Mouse (Mus musculus) splenic B cell, adult 2 months (primary cell): ENCODE data around the gene Ncoa7.
"Not testable (repeated sequence)": the region's sequence is repeated elsewhere in the genome, so short reads cannot be mapped to it uniquely, and the experiment has no call there.

Experiments used
- DNase-seq: peaks from one replicate; pipeline ENCODE4 v3.0.0-alpha.2; 2011; ENCODE audit warnings: low read depth, low spot score
- H3K27me3 ChIP-seq: 2 replicates; pipeline ENCODE4 v1.6.1; 2012; ENCODE audit warnings: mild to moderate bottlenecking, low read length, moderate library complexity, mixed read lengths; ENCODE audit not compliant: control insufficient read depth, poor library complexity, insufficient read depth, severe bottlenecking
- H3K36me3 ChIP-seq: 2 replicates; pipeline ENCODE4 v1.6.1; 2012; ENCODE audit warnings: mild to moderate bottlenecking, low read length, moderate library complexity, mixed read lengths; ENCODE audit not compliant: control insufficient read depth, poor library complexity, insufficient read depth, severe bottlenecking

Gene Ncoa7

DNA sequence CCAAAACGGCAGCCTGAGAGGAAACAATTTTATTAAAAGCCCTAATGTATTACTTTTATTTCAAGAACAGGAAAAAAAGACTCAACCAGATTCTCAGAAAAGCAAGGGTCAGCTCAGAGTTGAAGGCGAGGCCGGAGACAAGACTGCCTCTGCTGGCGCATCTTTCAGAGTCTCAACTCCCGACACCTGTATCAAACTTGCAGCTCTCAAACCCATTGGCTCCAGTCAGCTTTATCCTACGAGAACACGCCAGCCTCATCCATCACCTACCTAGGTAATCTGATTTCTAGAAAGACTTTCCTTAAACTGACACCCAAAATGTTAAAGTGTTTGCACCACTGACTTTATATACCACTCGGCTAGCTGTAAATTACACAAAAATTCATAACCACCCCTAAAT, 1.1 kb downstream of the Ncoa7 start:
- Histone ChIP-seq H3K36me3 (no peaks in the 10 kb centered on the region), H3K27me3 (no peaks in the 10 kb centered on the region)
- peak; percentile 43 for DNase-seq

DNA sequence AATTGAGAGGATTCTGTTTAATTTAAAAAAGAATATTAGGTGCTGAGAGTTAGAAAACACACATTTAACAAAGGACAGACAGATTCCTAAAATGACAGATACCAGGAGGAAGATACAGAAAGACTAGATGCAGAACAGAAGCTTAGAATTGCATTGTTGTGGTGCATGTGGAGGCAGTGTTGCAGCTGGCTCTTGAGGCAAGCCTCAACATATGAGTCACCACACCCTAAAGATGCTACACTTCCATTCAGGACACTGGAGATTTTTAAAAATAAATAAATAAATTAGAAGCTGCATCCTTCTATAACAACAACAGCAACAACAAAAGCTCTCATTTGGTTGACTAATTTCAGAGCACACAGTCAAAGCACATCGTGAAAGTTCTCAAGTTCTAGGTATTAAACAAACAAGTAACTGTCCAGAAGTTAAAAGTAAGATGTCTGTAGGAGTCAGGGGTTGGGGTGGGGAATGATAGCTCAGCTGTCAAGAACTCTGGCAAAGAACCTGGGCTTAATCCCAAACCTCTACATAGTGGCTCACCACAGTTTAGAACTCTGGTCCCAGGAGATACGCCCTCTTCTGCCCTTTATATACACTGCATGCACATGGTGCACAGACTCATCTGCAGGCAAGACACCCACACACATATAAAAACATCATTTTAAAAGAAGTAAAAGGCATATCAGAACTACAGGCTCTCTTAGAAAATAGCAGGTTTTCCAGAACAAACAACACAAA, 3.2 kb downstream of the Ncoa7 start:
- no peak for DNase-seq
- 0 out of 2 replicates have a peak, but pooled peaks cover 1% of the 10 kb centered on the region for H3K36me3 ChIP-seq
- H3K27me3 ChIP-seq = no peaks in the 10 kb centered on the region

DNA sequence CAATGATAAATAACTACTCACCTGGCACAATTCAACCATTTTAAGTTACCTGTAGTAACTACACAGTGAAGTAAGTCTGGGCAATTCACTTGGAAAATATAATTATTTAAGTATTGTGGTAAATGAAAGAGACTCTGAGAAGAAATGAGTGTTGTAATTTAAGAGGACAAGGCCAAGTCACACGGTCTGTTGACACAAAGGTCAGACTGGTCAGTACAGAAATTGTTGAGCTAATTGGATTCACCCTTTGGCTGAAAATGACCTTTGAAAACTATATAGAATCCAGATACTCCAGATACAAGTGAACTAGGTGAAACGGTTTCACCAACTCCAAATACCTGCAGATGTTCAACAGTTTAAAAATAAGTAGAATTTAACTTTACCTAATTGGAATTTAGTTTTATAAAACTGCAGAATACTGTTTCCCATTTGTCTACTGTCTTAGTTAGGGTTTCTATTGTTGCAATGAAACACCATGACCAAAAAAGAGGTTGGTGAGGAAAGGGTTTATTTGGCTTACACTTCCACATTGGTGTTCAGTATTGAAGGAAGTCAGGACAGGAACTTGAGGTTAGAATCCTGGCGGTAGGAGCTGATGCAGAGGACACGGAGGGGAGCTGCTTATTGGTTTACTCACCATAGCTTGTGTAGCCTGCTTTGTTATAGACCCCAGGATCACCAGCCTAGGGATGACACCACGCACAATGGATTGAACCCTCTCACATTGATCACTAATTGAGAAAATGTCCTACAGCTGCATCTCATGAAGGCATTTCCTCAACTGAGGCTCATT, 6.5 kb downstream of the Ncoa7 start:
- no peak for DNase-seq
- H3K27me3 ChIP-seq = no peaks in the 10 kb centered on the region
- 0 out of 2 replicates have a peak, but pooled peaks cover 1% of the 10 kb centered on the region for H3K36me3 ChIP-seq

DNA sequence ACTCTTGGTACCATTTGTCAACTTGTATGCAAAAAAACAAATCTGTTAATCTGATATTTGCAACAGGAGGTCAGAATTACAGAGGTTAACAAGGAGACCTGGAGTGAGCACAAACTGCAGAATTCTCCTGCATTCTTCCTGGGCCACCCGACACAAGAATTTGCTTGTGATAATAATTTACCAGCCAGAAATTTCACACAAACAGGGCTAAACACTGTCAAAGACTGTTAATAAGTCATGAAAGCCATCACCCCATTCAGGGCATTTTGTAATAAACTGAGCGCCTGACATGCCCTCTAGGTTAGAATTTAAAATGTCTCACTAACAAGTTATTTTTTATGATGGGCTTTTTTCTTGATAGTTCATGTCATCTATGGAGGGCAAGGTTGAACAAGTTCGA, 12.1 kb downstream of the Ncoa7 start:
- DNase-seq = no peak
- H3K36me3 ChIP-seq = 0 out of 2 replicates have a peak, but pooled peaks cover 1% of the 10 kb centered on the region
- H3K27me3 ChIP-seq = no peaks in the 10 kb centered on the region

DNA sequence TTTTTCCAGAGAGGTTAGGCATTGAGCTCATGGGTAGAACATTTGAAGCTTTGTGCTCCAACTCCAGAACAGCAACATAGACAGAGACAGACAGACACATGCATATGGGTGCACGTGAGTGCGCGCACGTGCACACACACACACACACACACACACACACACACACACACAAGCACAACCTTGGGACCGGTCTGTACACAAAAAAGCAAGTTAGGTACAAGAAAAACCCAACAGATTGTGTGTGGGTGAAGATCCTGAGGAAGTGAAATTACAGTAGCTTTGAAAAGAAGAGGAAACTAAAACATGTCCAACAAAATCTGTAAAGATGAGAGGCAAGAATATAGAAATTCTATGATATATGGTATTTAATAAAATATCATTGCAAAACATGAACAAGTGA, 13.6 kb downstream of the Ncoa7 start:
- no peaks in the 10 kb centered on the region for H3K36me3 ChIP-seq
- peak; percentile 26 for DNase-seq
- H3K27me3 ChIP-seq = no peaks in the 10 kb centered on the region

DNA sequence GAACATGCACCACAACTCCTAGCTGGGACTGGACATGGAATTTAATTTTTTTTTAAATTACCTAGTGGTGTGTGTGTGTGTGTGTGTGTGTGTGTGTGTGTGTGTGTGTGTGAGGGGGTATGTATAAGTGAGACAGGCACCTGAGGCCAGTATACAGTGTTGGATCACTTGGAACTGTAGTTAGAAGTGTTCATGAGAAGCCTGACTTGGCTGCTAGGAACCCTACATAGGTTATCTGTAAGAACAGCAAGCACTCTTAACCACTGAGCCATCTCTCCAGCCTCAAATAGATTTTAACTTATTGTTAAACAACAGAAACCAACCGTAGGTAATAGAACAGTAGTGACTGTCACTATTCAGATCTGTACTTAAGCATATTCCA, 14.8 kb downstream of the Ncoa7 start:
- no peak for DNase-seq

DNA sequence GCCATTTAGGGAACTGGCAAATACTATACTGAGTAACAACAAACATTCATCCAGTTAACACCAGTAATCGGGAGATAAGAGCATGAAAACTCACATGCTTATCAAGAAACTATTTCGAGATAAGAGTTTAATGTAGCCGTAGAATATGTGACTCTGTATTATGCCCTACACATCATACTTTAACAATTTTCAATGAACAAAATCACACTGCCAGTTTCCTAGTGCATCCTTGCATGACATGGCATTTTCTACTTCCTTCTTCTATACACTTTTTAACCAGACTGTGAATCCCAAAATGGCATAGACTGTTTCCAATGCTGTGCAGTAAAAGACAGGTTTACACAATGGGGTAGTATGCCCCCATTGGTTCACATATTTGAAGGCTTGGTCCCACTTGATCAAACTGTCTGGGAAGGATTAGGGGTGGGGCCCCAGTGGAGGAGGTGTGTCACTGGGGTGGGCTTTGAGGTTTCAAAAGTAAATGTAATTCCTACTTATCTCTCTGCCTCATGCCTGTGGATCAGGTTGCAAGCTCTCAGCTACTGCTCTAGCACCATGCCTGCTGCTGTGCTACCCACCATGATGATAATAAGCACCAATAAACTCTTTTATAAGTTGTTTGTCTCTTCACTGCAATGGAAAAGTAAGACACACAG, 15.3 kb downstream of the Ncoa7 start:
- DNase-seq = no peak
- no peaks in the 10 kb centered on the region for H3K27me3 ChIP-seq
- H3K36me3 ChIP-seq = no peaks in the 10 kb centered on the region

More for the DNA sequence above, 14.8 kb downstream of the Ncoa7 start:
- Histone ChIP-seq H3K27me3 (no peaks in the 10 kb centered on the region), H3K36me3 (no peaks in the 10 kb centered on the region)

DNA sequence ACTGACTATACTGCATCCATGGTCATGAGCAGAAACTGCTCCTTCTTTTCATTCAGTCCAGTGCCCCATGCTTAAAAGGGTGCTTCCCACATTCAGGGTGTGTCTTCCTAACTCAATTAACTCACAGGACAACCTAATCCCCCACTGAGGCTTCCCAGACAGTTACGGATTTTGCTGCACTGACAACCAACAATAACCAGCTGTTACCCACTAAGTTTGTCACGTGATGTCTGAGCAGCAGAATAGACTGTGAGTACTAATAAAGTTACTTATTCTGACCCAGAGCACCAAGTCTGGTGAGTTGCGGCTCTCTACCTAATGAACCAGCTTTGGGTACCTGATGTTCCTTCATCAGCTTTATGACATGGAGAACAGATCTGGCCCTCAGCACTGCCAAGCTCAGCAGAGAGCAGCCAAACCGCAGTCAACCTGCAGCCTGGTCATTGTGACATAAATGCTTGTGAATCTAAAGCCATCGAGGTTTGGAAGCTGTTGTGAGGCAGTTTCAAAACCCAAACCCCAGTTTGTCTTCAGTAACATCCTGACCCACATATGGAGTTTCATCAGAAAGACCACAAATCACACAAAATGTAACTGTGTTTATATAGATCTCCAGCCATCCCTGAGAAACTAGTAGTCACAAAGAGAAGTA, 16.9 kb downstream of the Ncoa7 start:
- no peak for DNase-seq
- Histone ChIP-seq H3K27me3 (no peaks in the 10 kb centered on the region), H3K36me3 (no peaks in the 10 kb centered on the region)

DNA sequence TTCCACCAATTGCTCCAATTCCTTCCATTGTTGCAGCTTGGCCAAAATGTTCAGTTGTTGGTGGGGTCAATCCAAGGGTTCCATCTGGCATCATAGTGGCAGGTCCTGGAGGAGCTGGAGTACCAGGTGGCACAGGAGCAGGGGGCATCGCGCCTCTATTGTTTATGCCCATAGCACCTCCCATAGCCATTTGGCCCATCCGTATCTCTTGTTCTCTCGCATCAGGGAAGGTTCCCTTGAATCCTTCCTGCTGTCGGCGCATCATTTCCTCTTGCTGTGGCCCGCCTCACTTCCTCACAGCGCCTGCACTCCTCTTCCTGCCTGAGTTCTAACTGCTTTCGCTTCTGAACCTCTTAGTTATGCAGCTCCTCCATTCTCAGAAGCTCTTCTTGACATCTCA, 22.2 kb downstream of the Ncoa7 start:
- not testable (repeated sequence) for H3K27me3 ChIP-seq, DNase-seq, H3K36me3 ChIP-seq

DNA sequence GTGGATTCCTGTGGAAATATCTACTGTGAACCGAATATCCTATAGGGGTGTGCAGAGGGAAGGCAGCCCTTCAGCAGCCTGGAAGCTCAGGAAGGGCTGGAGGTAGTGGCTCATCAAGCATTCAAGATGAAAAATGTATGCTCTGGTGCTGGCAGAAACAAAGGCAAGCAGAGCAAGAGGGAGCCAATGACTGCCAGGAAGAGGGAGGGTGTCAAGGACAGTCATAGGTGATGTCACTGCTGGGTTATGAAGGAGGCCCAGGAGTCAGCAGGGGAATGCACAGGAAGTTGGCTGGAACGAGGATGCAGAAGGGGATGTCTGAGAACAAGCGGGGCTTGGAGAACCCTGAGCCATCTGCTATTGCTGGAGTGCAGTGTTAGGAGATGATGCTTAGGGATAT, 24.9 kb downstream of the Ncoa7 start:
- peak; percentile 10 for DNase-seq
- no peaks in the 10 kb centered on the region for H3K36me3 ChIP-seq
- H3K27me3 ChIP-seq = no peaks in the 10 kb centered on the region

DNA sequence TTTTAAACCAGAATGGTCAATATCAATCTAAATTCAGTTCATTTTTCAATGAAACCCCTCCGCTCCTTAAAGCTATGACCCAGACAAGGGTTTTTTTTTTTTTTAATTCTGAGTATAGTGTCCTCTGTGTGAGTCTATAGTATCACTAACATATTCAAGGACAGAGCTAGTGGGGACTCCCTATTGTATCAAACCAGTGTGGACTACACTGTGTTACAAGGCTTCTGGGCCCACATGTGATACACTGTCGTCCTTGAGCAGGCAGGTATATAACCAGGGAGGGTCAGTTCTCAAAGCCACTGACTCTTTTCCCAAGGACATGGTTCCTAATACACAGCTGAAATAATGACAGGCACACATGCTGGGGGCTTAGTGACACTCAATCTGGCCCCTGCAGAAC, 27.1 kb downstream of the Ncoa7 start:
- Histone ChIP-seq H3K36me3 (no peaks in the 10 kb centered on the region), H3K27me3 (no peaks in the 10 kb centered on the region)
- DNase-seq = no peak

DNA sequence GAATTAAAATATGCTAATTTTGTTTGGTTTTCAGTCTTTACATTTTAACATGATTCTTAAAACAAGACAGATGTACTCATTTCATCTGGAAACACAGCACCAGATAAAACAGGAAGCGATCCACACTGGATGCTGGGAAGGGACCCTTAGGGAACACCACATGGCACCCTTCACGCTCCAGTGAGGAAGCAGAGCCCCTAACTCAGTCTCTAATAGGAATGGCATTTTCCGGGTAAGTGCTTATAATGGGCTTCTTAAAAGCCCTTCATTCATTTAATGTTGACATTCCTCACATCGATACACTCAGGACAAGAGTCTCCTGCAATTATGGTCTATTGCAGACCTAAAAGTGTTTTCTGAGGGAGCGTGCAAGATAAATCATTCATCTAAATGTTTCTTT, 27.6 kb downstream of the Ncoa7 start:
- no peaks in the 10 kb centered on the region for H3K27me3 ChIP-seq
- no peak for DNase-seq
- no peaks in the 10 kb centered on the region for H3K36me3 ChIP-seq

DNA sequence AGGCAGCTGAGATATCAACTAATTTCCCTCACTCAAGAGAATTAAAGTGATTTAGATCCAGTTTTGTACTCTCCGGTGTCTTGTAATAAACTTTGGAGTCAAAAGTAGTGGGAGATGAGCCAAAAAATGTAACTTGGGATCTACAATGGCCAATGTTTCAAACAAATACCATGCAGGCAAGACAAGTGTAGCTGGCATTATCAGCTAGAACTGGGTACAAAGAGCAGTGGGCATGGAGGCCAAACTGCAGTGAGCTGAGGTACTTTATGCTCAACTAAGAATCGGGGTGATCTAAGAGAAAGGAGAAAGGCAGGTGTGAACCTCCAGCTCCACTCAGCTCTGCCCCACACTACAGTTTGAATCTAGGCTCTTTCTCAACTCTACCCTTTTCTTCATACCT, 28.7 kb downstream of the Ncoa7 start:
- H3K27me3 ChIP-seq = no peaks in the 10 kb centered on the region
- no peaks in the 10 kb centered on the region for H3K36me3 ChIP-seq

DNA sequence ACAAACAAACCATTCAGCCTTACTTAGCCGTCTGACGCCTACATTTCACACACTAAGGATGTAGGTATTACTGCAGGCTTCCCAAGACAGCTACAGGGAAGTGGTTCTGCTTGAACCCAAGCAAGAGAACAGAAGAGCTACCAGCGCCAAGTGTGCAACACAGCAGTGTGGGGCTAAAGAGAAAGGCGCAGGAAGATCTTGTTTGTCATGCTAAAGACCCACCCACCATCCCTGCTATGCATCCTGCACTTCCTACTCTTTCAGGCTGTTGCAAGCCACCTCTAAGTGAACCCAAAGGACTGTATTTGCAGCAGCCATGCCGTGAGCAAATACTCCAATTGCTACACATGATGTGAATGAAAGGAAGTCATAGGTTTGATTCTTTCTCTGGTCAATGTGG, 29.9 kb downstream of the Ncoa7 start:
- Histone ChIP-seq H3K36me3 (no peaks in the 10 kb centered on the region), H3K27me3 (no peaks in the 10 kb centered on the region)
- no peak for DNase-seq

More for the DNA sequence above, 28.7 kb downstream of the Ncoa7 start:
- no peak for DNase-seq
